Mouse (Mus musculus): ENCODE measurements around the gene Skor1. TPM values are rescaled to one million over a fixed set of nuclear protein-coding genes. Genes with fewer than 3 reads are reported as not detected.

The Skor1 gene
- total RNA-seq, 2 experiments from 2014 or later, result 0.08 TPM

- DNase-seq, result no peak
Measured at GRCm38 (mm10) chr9:63133659-63134058, 15.1 kb downstream of the Skor1 start.

GRCm38 (mm10) chr9:63132673-63133601 lies 15.8 kb downstream of the Skor1 start:
- peak; percentile 95 for DNase-seq

- peak; percentile 52 for DNase-seq
Measured at GRCm38 (mm10) chr9:63131957-63132602, 16.7 kb downstream of the Skor1 start.

GRCm38 (mm10) chr9:63129641-63130041 lies 19.1 kb downstream of the Skor1 start:
- DNase-seq, result no peak

DNA sequence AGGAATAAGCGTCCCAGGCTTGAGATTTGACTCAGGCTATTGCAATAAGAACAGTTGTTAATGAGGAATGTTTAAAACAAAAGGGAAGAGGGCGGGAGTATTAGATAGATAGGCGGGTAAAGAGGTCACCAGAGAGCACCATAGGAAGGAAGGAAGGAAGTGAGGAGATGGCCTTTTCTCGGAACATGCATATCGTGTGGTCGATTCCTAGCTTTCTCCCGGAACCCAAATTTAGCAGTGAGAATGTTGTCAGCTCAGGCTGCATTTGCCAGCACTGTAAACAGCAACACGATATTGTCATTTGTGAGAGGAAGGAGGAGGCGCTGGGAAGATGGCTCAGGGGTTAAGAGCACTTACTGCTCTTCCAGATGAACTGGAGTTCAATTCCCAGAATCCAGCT lies 24.2 kb downstream of the Skor1 start:
- DNase-seq, result no peak

DNA sequence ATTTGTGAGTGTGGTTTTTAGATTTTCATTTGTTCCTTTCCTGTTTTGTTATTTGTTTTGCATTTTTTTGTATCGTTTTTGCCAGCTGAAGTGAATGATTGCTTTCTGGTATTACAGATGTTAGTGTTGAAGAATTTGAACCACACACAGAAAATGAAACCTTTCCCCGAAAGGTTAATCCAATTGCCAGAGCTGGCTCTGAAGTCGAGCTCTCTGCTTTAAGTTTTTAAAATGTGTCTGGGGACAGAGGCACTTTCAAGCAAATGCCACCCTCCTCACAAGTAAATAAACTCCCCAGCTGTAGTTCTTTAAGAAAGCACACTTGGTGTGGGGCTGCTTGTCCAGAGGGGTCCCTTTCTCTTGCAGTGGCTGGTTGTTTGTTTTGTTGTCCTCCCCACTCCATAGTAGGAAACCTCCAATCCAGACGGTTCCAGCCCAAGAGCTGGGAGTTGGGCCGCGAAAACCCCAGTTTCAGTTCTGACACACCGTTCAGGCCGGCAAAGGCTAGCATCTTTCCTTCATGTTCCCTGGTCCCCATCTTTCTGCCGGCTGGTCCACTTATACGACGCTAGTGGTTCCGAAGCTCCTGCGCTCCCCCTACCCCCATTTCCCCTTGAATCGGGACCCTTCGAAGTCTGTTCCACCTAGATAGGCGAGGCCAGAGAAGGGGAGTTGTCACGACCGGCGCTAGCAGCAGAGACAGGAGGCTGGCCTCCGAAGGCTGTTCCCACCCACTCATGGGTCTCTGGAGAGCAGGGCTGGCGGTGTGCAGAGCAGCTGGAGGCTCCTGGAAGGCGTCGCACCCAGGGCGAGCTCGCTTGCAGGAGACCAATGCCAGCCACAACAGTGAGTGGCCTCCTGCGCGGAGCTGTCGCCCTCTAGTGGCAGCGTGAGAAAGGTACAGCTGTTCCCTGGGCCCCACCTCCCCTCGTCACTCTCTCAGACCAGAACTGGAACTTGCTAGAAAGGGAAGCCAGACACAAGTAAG lies 25.0 kb downstream of the Skor1 start:
- peak; percentile 93 for DNase-seq

GRCm38 (mm10) chr9:63122161-63122833 lies 26.5 kb downstream of the Skor1 start:
- no peak for DNase-seq

DNA sequence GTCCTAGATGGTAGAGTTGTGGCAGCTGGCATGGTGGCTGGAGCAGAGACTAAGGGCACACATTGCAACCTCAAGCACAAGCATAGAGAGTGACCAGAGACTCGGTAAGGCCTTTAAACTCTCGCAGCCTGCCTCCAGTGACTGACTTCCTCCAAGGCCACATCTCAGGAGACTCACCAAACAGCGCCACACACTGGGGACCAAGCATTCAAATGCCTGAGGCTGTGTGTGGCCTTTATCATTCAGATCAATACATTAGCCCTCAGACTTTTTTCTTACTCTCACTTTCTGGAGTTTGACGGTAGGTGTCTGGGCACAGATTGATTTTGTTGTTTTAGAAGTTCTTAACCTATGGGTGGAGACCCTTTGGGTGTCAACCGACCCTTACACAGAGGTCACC lies 30.4 kb downstream of the Skor1 start:
- no peak for DNase-seq

GRCm38 (mm10) chr9:63112514-63112913 lies 36.2 kb downstream of the Skor1 start:
- no peak for DNase-seq

DNA sequence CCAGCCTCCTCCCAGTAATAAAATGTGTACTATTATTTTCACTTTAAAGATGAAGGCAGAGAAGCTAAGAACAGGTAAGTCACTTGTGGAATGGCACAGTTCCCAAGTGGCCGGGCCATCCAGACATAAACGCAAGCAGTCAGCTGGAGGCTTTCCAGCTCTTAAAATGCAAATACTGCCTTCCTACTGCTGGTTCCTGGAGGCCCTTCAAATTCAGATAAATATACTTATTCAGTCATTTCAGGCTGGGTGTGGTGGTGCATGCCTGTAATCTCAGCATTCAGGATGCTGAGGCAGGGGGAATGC lies 39.0 kb downstream of the Skor1 start:
- DNase-seq, result no peak

DNA sequence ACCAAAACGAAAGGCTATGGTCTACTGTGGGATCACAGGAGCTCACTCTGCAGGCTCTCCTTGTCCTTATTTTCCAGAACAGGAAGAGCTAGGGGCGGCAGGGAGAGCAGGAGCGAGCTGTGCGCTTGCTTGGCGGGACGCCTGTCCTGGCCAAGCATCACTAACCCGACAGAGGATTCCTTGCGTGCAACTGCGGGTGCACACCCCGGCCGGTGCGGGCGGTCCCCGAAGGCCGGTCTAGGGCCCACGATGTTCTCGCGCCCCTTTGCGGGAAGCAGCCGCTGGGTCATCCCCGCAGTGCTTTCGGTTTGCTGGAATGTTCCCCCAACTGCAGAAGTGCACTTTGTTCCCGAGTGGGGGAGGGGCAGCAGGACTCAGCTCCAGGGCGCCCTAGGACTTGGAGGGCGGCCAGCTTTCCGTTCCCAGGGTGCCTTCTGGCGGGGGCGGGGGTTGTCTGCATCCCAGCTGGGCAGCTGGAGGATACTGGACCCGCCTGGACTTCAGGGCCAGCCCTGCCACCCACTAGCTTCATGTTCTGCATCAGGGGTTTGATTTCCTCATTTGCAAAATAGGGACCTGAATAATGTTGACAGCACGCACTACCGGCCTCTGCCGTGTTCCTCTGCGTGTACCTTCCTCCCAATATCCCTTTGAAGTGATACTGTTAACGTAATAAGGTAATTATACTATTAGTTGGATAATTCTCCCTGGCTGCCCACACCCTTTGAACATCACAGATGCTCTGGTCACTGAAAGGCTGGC lies 39.6 kb downstream of the Skor1 start:
- DNase-seq, result peak; percentile 95

DNA sequence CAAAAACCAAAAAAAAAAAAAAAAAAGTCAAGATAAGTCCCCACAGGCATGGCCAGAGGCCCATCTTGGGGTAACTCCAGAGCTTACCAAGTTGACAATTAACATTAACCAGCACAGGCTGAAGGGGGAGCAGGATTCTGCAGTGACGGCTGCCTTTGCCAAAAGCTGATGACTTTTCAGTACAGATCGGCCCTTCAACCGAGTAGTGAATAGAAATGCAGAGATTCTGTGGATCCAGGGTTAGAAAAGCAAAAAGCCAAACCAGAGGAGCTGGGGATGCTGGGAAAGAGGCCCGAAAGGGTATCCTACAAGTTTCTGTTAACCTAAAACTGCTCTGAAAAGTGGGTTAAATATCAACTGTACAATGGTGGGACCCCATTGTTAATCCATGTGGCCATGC lies 40.2 kb downstream of the Skor1 start:
- DNase-seq, result no peak

DNA sequence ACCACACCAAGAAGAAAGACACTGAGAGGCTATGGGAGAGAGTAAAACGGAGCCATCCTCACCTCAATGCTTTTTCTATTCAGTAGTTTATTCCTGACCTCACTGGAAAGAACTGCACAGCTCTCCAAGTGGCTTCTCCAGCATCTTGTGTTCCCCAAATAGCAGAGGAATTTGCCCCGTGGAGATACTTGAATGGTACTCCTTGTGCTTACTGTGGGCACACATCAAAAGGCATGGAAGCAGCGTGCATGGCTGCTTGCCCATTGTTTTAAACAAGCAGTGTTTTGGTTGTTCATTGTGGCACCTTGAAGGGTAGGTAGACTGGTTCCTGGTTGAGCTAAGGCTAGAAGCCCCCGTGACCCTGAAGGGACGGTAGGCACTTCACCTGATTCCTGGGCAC lies 48.1 kb downstream of the Skor1 start:
- no peak for DNase-seq

DNA sequence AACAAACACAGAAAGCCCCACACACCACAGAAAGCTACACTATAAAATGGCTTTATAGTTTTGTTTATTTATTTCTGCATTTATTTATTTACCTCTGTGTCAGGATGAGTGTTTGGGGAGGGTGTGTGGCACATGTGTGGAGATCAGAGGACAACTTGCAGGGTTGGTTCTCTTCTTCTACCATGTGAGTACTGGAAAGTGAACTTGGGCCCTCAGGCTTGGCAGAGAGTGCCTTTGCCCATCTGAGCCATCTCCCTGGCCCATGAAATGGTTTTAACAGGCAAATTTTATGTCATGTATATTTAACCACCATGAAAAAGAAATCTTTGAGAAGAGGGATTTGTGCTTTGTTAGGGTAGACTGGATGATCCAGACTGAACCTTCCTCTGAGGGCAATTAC lies 48.9 kb downstream of the Skor1 start:
- DNase-seq, result no peak

- DNase-seq, result no peak
Measured at GRCm38 (mm10) chr9:63099344-63099743, 49.4 kb downstream of the Skor1 start.

DNA sequence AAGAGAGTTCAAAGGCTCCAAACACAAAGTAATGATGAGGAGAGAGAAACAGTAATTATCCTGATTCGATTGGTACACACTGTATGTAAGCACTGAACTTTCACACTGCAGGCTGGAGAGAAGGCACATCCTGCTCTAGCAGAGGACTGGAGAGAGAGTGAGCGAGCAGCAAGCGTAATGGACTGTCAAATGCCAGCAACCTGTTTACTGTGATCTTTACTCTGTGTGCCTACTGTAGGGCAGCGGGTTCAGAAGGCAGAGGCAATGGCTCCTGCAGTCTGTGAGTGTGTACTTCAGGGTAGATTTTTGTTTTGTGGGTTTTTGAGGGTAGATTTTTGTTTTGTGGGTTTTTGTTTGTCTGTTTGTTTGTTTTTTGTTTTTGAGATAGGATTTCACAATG lies 49.9 kb downstream of the Skor1 start:
- DNase-seq, result no peak

- DNase-seq, result no peak
Measured at GRCm38 (mm10) chr9:63097204-63097603, 51.6 kb downstream of the Skor1 start.

- DNase-seq, result no peak
Measured at GRCm38 (mm10) chr9:63094030-63094429, 54.7 kb downstream of the Skor1 start.

GRCm38 (mm10) chr9:63092567-63092966 lies 56.2 kb downstream of the Skor1 start:
- DNase-seq, result no peak

- DNase-seq, result peak; percentile 78
Measured at GRCm38 (mm10) chr9:63091971-63092528, 56.7 kb downstream of the Skor1 start.

All from gastrocnemius, postnatal 25 days (tissue).